Mouse (Mus musculus) liver, adult 2 months (tissue): Measurements from ENCODE around the gene Mcm2. TPM values are rescaled to one million over a fixed set of nuclear protein-coding genes. Genes with fewer than 3 reads are reported as not detected.
A peak's percentile ranks its signal among the peaks of the same experiment; 100 is the strongest.

Experiments used
- DNase-seq: peaks from one replicate; pipeline ENCODE4 v3.0.0-alpha.2; 2011; ENCODE audit warnings: low read depth, low spot score; ENCODE audit errors: extremely low read depth
- H3K27ac ChIP-seq: fragments of 200-500 bp; replicated peaks from 2 replicates; pipeline ENCODE4 v1.5.1; 2012; ENCODE audit warnings: low read depth, mild to moderate bottlenecking, control low read depth, inconsistent platforms, low read length; ENCODE audit not compliant: insufficient read depth
- H3K27me3 ChIP-seq: fragments of 200-500 bp; 2 replicates; pipeline ENCODE4 v1.6.1; 2012; ENCODE audit warnings: mild to moderate bottlenecking, moderate library complexity, low read length, inconsistent platforms; ENCODE audit not compliant: control insufficient read depth, insufficient read depth
- H3K36me3 ChIP-seq: fragments of 200-500 bp; 2 replicates; pipeline ENCODE4 v1.6.1; 2012; ENCODE audit warnings: low read length, inconsistent platforms; ENCODE audit not compliant: control insufficient read depth, insufficient read depth
- H3K4me1 ChIP-seq: fragments of 200-500 bp; 2 replicates; pipeline ENCODE4 v1.6.1; 2011; ENCODE audit warnings: low read length; ENCODE audit not compliant: control insufficient read depth, insufficient read depth
- H3K4me3 ChIP-seq: fragments of 200-500 bp; 2 replicates; pipeline ENCODE4 v1.5.1; 2011; ENCODE audit warnings: low read depth, mild to moderate bottlenecking, control low read depth, low read length, moderate library complexity; ENCODE audit not compliant: insufficient read depth
- H3K79me2 ChIP-seq: fragments of 200-500 bp; 2 replicates; pipeline ENCODE4 v1.6.1; 2012; ENCODE audit warnings: inconsistent platforms, mild to moderate bottlenecking, low read length, moderate library complexity; ENCODE audit not compliant: control insufficient read depth, insufficient read depth
- H3K9ac ChIP-seq: fragments of 200-500 bp; 2 replicates; pipeline ENCODE4 v1.6.1; 2012; ENCODE audit warnings: low read depth, mild to moderate bottlenecking, control low read depth, inconsistent platforms, low read length
- CTCF ChIP-seq: fragments of 200-500 bp; IDR thresholded peaks from 2 replicates; pipeline ENCODE4 v1.5.1; 2011; ENCODE audit warnings: low read depth, low read length, control low read depth
- POLR2A ChIP-seq: fragments of 200-500 bp; IDR thresholded peaks from 2 replicates; pipeline ENCODE4 v1.6.1; 2011; ENCODE audit warnings: low read length, control low read depth; ENCODE audit not compliant: insufficient read depth; ENCODE audit errors: extremely low read depth
- WGBS: fragments of 180-500 bp; shearing (Covaris S2); methylation state at CpG from one replicate; pipeline ENCODE4 v1.1.7; 2018; 5-methylcytosine and 5-hydroxymethylcytosine counted together
- polyA plus RNA-seq: library from polyadenylated mRNA; depleted of rRNA; stranded (reverse); fragments of >200 nt; gene quantifications from 2 replicates; pipeline ENCODE4 v1.2.3, GENCODE M21; 2012; rRNA removed
- total RNA-seq: library from RNA; depleted of rRNA; stranded (reverse); fragments of >200 nt; gene quantifications from 2 replicates; pipeline ENCODE4 v1.2.3, GENCODE M21; 2014; rRNA removed

Mcm2 gene
- total RNA-seq, result 3.3 and 5.5 TPM in 2 replicates
- polyA plus RNA-seq, result 2.4 and 3.1 TPM in 2 replicates

DNA sequence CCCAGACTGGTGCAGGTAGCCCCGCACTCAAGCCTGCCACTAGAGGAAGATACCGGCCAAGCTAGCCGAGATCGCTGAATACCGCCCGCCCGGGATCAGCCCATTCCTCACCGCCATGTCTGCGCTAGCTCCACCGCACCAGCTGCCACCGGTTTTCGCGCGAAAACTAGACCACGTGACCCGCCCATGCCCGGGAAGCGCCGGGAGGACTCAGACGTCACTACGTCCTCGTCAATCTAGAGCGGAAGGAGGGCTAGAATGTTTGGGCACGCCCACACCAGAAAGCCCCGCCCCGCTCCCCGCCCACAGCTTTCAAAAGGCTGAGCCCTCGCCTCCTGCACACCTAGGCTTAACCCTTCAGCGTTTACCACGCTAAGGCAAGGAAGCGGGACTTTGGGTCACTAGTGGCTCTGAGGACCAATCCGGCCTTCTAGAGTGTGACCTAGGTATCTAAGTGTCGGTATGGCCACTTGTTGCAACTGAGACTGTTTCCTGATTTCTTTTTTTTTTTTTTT lies at the start of gene Mcm2:
Gene Mcm2 (minus strand): TSS at position 247 of the 515 bp plus-strand sequence.
- Histone ChIP-seq H3K4me3 (peak within 1 kb of the TSS; percentile 66), H3K27me3 (no peaks in the 10 kb centered on the region), H3K9ac (peak within 1 kb of the TSS; percentile 65), H3K4me1 (peaks cover 8% of the 10 kb centered on the region), H3K36me3 (no peaks in the 10 kb centered on the region), H3K27ac (no peak within 1 kb of the TSS), H3K79me2 (peaks cover 5% of the 10 kb centered on the region; the same call in 1 of the 2 replicates)
- peak; percentile 82 for DNase-seq
- TF ChIP-seq CTCF, result no peak
- TF ChIP-seq POLR2A, result no peak
- under 1% methylated on average over 33 of the region's 33 CpGs for WGBS

DNA sequence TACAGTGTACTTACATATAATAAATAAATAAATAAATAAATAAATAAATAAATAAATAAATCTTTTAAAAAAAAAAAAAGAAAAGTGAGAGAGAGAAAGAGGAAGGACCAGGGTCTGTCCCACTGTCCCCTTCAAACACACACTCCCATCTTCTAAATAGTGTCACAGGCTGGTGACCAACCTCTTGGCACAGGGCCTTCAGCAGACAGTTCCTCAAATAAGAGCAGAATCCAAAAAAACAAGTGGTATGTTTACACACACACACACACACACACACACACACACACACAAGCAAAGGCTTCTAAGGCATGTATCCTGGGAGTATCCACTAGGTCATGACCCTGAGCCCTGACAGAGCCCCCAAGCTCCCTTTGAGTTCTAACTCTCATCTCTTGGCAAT lies 49.2 kb upstream of the Mcm2 start:
- no peak overlapping the region for H3K4me3 ChIP-seq
- peak; percentile 62 for DNase-seq
- H3K9ac ChIP-seq, result no peak overlapping the region
- no peak overlapping the region for H3K27ac ChIP-seq
- no peaks in the 10 kb centered on the region for H3K27me3 ChIP-seq
- H3K79me2 ChIP-seq, result no peaks in the 10 kb centered on the region
- TF ChIP-seq CTCF, result no peak
- TF ChIP-seq POLR2A, result no peak
- no peaks in the 10 kb centered on the region for H3K36me3 ChIP-seq
- H3K4me1 ChIP-seq, result 0 out of 2 replicates have a peak, but pooled peaks cover 1% of the 10 kb centered on the region

DNA sequence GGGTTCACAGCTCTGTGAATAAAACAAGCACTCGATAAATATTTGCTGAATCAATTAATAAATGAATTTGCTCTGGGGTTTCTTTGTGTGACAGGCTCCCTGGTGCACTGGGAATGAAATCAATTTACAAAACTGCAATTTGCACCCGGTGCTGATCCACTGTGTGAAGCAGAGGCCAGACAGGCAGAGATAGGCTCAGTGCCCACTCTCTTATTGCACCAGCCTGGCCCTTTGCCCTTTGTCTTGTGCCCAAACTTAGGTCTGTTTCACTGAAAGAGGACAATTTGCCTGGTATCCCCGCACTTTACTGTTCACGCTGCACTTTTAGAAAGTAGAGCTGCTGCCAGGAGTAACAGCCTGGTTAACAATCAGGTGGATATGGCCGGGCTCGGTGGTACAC lies 47.9 kb upstream of the Mcm2 start:
- H3K9ac ChIP-seq, result no peak overlapping the region
- TF ChIP-seq POLR2A, result no peak
- TF ChIP-seq CTCF, result no peak
- WGBS, result 26% methylated on average over 6 of the region's 6 CpGs

DNA sequence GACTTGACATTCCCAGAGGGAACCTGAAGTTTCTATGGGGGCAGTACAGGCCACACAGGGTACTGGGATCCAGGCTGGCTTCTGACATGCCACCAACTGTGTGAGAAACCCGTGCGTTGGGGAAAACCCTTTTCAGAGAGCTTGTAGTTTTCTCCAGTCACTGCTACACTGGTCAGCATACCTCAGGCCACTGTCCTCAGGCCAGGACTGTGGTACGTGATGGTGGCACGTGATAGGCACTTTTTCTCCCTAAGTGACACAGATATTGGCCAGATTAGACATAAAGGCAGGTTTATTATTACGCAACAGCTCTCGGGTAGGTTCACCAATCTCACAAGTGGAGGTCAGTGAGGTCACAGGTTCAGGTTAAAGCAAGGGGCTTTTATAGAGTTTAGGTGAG lies 45.1 kb upstream of the Mcm2 start:
- no peak overlapping the region for H3K9ac ChIP-seq
- 0 out of 2 replicates have a peak, but pooled peaks cover 1% of the 10 kb centered on the region for H3K4me1 ChIP-seq
- DNase-seq, result peak; percentile 77
- H3K27me3 ChIP-seq, result peaks cover 2% of the 10 kb centered on the region; the same call in 1 of the 2 replicates
- 37% methylated on average over 6 of the region's 6 CpGs for WGBS
- H3K79me2 ChIP-seq, result no peaks in the 10 kb centered on the region
- H3K36me3 ChIP-seq, result no peaks in the 10 kb centered on the region
- TF ChIP-seq CTCF, result no peak
- TF ChIP-seq POLR2A, result no peak
- no peak overlapping the region for H3K27ac ChIP-seq
- no peak overlapping the region for H3K4me3 ChIP-seq

More for the DNA sequence above, 47.9 kb upstream of the Mcm2 start:
- H3K27me3 ChIP-seq, result peaks cover 2% of the 10 kb centered on the region; the same call in 1 of the 2 replicates
- H3K4me3 ChIP-seq, result no peak overlapping the region
- H3K79me2 ChIP-seq, result no peaks in the 10 kb centered on the region
- H3K4me1 ChIP-seq, result 0 out of 2 replicates have a peak, but pooled peaks cover 1% of the 10 kb centered on the region
- no peak overlapping the region for H3K27ac ChIP-seq
- no peaks in the 10 kb centered on the region for H3K36me3 ChIP-seq
- peak; percentile 92 for DNase-seq

DNA sequence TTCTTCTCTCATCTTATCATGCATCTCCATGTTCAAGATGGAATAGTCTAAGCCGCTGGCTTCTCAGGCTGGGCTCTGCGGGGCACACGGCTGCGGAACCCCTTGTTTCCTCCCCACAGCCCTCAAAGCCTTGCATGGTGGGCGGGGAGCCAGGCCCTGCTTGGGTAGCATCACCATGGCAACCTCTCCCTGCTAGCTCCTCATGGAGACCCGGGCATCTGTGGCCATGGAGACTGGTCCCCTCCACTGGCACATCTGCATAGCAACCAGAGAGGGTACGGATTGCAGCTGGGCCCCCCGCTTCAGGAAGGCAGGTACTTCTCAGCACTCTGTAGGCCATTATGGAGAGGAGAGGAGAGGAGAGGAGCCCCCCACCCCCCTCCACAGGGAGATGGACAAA lies 44.0 kb upstream of the Mcm2 start:
- Histone ChIP-seq H3K9ac (no peak overlapping the region), H3K4me3 (no peak overlapping the region), H3K79me2 (no peaks in the 10 kb centered on the region), H3K36me3 (no peaks in the 10 kb centered on the region), H3K27ac (no peak overlapping the region), H3K4me1 (0 out of 2 replicates have a peak, but pooled peaks cover 1% of the 10 kb centered on the region), H3K27me3 (peaks cover 2% of the 10 kb centered on the region; the same call in 1 of the 2 replicates)
- DNase-seq, result no peak
- TF ChIP-seq POLR2A (no peak), CTCF (no peak)
- WGBS, result 71% methylated on average over 8 of the region's 8 CpGs

DNA sequence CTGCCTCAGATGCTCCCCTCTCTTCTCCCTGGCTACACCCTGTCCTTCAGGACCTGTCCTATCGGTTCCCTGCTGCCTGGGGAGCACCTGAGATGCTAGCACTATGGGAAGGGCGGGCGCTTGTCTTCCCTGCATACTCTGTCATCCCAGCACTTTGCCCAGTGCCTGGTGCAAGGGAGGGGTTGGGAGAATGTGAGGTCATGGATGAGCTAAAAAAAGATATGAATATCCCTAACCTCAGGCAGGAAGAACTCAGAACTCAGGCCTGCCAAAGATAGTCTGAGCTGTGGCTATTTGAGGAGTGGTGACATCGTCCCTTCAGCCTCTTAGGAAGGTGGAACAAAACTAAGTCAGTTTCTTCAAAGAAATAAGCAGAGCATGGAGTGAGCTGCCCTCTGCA lies 43.0 kb upstream of the Mcm2 start:
- Histone ChIP-seq H3K4me3 (no peak overlapping the region), H3K4me1 (0 out of 2 replicates have a peak, but pooled peaks cover 1% of the 10 kb centered on the region), H3K27me3 (peaks cover 2% of the 10 kb centered on the region; the same call in 1 of the 2 replicates), H3K27ac (no peak overlapping the region), H3K36me3 (no peaks in the 10 kb centered on the region), H3K79me2 (no peaks in the 10 kb centered on the region), H3K9ac (no peak overlapping the region)
- no peak for DNase-seq
- TF ChIP-seq POLR2A (no peak), CTCF (no peak)
- WGBS, result 74% methylated on average over 4 of the region's 4 CpGs
